Mouse (Mus musculus) megakaryocyte, embryonic 14.5 days (primary cell): Measurements from ENCODE around the gene Naif1.

Experiments
- FLI1 ChIP-seq: IDR thresholded peaks from 2 replicates; pipeline ENCODE4 v1.6.1; 2012; ENCODE audit warnings: low read length, inconsistent platforms, mixed read lengths
- GATA1 ChIP-seq: IDR thresholded peaks from 3 replicates; pipeline ENCODE4 v1.6.1; 2012; ENCODE audit warnings: mixed read lengths, low read length, inconsistent platforms, borderline replicate concordance

- TF ChIP-seq GATA1 (no peak), FLI1 (no peak)
These were observed 1.7 kb downstream of the Naif1 start for GRCm38 (mm10) chr2:32451870-32452372.
